Mouse (Mus musculus) cerebellum, adult 18-20 months (tissue): ENCODE measurements around the gene Slc24a2.
A peak's percentile ranks its signal among the peaks of the same experiment; 100 is the strongest.

Source experiments
- DNase-seq, 2 experiments: peaks; one replicate each; pipeline ENCODE4 v3.0.0; 2021

Gene Slc24a2

GRCm38 (mm10) chr4:87115726-87116125 lies 114.6 kb downstream of the Slc24a2 start:
- no peak for DNase-seq

DNA sequence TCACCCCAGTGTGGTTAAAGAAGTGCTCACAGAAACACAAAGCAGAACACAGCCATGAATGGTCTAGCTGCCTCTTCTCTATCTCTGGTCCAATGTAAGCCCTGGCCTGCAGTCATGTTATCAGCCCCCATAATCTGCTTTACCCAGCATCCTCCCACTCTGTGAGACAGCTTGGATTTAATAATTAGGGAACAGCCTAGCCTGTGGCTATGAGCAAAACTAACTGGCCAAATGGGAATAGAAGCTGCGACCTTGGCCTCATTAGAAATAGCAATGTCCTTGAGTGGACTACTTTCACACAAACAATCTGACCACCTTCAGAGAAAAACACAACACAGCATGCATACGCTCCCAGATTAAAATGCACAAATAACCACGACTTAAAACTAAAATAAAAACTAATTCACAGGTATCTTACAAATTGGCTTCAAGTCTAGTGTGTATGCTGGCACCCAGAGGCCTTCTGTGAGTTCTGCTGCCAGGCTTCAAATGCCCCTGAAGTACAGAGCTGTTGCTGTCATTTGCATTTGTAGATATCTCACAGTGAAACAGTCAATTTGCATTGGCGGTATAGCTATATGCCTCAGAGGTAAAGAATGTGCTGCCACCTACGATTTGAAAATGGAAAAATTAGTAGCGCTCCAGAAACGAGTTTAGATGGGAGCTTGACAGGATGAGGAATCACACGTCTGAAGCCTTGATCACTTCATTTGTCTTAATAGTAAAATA lies 120.8 kb downstream of the Slc24a2 start:
- peak in 1 of 2 experiments; percentile 6 for DNase-seq

DNA sequence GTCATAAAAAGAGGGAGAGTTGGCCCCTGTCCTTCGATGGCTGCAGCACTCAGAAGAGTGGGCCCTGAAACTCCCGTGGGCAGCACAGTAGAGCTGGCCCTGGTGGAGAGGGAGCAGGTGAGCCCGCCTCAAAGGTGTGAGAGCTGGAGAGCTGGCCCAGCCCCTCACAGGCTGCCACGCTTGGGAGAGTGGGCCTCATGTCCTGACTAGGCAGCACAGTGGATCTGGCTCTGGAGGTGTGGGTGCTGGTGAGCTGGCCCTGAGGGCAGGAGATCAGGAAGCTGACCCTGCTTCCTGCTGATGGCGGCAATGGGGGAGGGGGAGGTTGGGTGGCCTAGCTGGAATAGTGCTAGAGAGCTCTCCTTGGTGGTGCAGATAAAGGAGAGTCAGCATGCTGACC lies 129.3 kb downstream of the Slc24a2 start:
- no peak for DNase-seq

DNA sequence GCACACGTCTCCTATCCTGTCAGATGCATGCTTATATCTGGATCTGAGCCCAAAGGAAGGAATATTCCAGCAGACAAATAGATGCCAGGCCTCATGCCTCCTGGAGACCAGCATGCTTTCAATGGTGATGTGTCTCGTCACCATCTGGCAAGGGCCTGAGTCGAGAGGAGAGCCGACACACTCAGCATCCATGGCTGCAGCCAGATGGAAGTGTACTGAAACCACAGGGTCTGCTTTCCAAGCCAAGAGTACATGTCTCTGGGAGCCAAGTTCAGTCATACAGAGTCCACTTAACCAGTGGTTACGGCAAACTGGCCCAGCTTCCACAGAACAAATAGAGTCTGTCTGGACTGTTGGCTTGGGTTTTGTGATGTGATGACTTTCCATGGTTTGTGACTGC lies 134.1 kb downstream of the Slc24a2 start:
- DNase-seq, result peak; percentile 4 to 8

DNA sequence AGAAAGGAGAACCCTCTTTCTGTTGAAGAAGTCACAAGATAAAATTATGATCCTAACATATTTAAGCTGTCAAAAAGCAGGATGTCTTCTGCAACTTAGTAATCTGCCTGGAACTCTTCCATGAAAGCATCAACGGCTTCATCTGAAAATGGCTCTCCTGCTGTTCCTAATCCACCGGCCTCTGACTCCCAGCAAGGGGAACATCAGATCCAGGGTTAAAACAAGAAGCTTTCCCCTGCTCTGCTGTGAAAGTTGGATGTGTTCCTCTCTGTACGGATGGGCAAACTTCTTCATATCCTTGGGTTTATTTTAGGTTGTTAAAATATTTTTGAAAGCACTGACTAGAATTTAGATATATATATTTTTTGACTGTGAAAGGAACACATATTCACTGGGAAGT lies 136.7 kb downstream of the Slc24a2 start:
- DNase-seq, result no peak

- no peak for DNase-seq
Measured at GRCm38 (mm10) chr4:87090841-87091240, 139.4 kb downstream of the Slc24a2 start.

DNA sequence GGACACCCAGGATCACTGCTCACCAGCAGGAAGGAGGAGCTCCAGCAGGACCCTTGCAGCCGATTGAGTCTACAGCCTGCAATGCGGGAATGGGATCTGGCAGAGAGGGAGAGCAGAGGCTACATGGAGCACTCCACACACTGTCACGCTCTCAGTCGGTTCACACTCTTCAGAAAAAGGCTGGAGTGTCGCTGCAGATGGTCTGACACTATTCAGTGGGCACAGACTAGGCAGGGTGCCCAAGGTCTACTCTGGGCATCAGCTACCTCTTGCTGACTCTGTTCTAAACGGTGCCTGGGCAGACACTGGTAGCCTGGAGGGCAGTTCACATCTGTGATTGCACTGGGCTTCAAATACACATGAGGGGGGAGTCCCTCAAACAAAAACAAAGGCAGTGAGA lies 141.6 kb downstream of the Slc24a2 start:
- no peak for DNase-seq

- no peak for DNase-seq
Measured at GRCm38 (mm10) chr4:87087597-87087996, 142.7 kb downstream of the Slc24a2 start.

- no peak for DNase-seq
Measured at GRCm38 (mm10) chr4:87086933-87087577, 143.2 kb downstream of the Slc24a2 start.

GRCm38 (mm10) chr4:87081321-87081720 lies 149.0 kb downstream of the Slc24a2 start:
- DNase-seq, result no peak

GRCm38 (mm10) chr4:87079305-87079704 lies 151.0 kb downstream of the Slc24a2 start:
- no peak for DNase-seq

GRCm38 (mm10) chr4:87078726-87079125 lies 151.6 kb downstream of the Slc24a2 start:
- no peak for DNase-seq

DNA sequence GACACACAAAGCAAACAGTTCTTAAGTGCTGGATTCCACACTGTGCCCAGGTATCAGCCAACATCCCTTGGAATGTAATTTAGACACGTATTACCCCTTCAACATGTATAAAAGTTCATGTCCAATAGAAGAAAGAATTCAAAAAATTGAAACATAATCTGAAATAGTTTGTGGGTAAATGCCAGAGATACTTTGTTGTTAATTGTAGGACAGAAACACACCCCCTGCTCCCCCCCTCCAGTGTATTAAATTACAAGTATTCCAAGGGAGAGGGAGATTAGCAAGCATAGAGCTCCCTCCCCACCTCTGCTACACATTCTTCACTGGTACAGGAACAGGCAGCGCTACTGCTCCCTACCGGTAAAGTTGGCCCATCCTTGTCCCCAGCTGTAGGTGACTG lies 154.5 kb downstream of the Slc24a2 start:
- no peak for DNase-seq

- DNase-seq, result no peak
Measured at GRCm38 (mm10) chr4:87068121-87068520, 162.2 kb downstream of the Slc24a2 start.

- DNase-seq, result no peak
Measured at GRCm38 (mm10) chr4:87065227-87065626, 165.1 kb downstream of the Slc24a2 start.

DNA sequence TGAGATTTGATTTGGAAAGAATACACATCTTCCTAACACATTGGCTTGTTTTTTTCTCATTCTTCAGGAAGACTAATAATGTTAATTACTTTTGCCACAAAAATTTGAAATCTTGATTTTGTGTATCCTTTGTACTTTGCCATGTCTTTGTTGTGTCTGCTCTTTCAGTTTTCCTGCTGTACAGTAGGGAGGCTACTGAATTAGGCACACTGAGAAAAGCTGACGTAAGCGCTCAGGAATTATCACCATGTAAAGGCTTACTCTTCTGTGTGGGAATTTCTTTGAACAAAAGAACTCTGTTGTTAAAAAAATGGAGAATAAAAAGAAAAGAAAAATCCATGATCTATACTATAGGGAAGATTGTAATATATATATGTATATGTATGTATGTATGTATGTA lies 165.7 kb downstream of the Slc24a2 start:
- DNase-seq, result no peak

- DNase-seq, result no peak
Measured at GRCm38 (mm10) chr4:87062771-87063253, 167.5 kb downstream of the Slc24a2 start.

DNA sequence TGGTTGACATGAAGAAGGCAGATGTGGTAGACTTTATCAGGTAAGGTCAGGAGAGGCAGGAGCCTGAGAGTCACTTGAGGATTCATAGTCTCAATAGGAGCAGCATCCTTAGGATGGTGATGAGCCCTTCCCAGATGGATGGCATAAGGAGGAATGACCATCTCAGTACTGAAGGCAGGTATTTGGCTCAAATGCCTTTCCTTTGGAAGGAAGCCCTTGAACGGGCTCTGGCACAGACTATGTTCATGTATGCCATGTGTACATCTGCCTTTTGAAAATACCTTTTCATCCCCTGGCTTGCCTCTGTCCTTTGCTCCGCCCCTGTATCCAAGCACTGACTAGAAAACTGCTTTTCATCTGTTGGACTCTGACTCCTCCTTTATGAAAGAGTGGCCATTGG lies 168.6 kb downstream of the Slc24a2 start:
- no peak for DNase-seq

GRCm38 (mm10) chr4:87057572-87057971 lies 172.7 kb downstream of the Slc24a2 start:
- no peak for DNase-seq

DNA sequence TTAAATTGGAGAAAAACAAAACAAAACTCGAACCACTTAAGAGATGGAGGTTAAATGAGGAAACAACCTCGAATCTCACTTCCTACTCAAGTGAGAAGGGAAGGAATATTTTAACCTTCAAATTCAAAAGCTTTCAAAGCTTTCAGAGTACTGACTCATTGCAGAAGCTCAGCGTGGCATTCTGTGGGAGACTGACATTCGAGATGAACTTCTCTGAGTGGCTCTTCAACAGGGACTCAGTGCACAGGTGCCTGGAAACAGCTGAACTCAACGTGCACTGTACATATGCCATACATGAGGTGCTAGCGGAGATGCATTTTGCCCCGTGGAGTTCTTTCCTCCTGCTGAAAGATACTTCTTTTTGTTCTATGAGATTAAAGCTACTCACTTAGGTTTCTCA lies 174.5 kb downstream of the Slc24a2 start:
- DNase-seq, result no peak

DNA sequence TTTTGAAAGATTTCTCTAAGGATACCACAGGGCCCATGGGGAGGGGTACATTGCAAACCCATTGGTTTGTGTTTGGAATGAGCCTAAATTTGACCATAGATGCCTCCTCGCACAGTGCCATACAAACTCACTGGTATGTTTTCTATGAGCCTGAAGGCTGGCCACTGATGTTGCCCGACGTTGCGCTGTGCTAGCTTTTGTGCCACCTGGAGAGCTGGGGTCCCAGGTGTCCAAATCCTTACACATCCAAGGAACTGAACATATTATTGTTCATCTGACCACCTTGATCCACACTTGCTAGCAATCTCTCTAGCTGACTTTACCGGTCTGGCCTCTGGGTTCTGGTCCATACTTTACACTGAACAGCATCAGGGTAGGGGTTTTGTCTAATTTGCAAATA lies 177.4 kb downstream of the Slc24a2 start:
- no peak for DNase-seq

DNA sequence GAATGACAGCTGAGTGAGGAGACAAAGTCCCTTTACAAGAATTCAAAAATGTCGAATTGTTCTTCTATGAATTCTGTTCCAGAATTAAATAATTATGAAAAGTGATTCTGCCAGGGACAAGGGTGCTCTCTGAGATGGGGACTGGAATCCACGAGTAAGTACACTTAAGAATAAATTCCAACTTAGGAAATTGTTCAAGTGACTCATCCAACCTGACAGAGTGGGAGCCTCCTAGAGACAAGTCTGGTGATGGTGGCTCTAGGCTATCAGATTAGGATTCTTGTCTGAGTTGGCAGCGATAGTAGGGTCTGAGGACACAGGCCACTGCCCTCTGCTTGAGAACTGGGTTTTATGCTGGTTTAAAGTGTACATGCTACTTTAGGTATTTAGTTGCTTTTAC lies 181.2 kb downstream of the Slc24a2 start:
- no peak for DNase-seq

- no peak for DNase-seq
Measured at GRCm38 (mm10) chr4:87047131-87047530, 183.1 kb downstream of the Slc24a2 start.

GRCm38 (mm10) chr4:87043296-87043695 lies 187.0 kb downstream of the Slc24a2 start:
- no peak for DNase-seq
